Mouse (Mus musculus) myocyte (in vitro differentiated cells): ENCODE measurements around the gene Ddr2. TPM values are rescaled to one million over a fixed set of nuclear protein-coding genes. Genes with fewer than 3 reads are reported as not detected.
"Not testable (repeated sequence)": the region's sequence is repeated elsewhere in the genome, so short reads cannot be mapped to it uniquely, and the experiment has no call there.

Source experiments
- H3K27me3 ChIP-seq: one replicate; pipeline ENCODE4 v1.6.1; 2011; ENCODE audit not compliant: control insufficient read depth, insufficient read depth, insufficient read length
- H3K36me3 ChIP-seq: one replicate; pipeline ENCODE4 v1.6.1; 2011; ENCODE audit not compliant: control insufficient read depth, insufficient read depth
- H3K4me2 ChIP-seq: one replicate; pipeline ENCODE4 v1.6.1; 2011; ENCODE audit warnings: low read depth, control low read depth
- H3K4me3 ChIP-seq: one replicate; pipeline ENCODE4 v1.5.1; 2011; ENCODE audit warnings: mild to moderate bottlenecking, control low read depth, moderate library complexity
- H3K79me2 ChIP-seq: one replicate; pipeline ENCODE4 v1.6.1; 2011; ENCODE audit not compliant: control insufficient read depth, insufficient read depth
- H3ac ChIP-seq: one replicate; pipeline ENCODE4 v1.6.1; 2011; ENCODE audit not compliant: control insufficient read depth, insufficient read length
- CEBPB ChIP-seq: IDR thresholded peaks from 2 replicates; pipeline ENCODE4 v1.6.1; 2011; ENCODE audit warnings: mild to moderate bottlenecking, moderate library complexity; ENCODE audit not compliant: poor library complexity, insufficient read depth, severe bottlenecking
- E2F4 ChIP-seq: IDR thresholded peaks from one replicate; pipeline ENCODE4 v1.6.1; 2011; ENCODE audit warnings: mild to moderate bottlenecking, control low read depth, moderate library complexity; ENCODE audit not compliant: insufficient read depth
- MAX ChIP-seq: IDR thresholded peaks from one replicate; pipeline ENCODE4 v1.6.1; 2011; ENCODE audit warnings: low read depth, mild to moderate bottlenecking, control low read depth
- MYOD1 ChIP-seq, 3 experiments: IDR thresholded peaks; one replicate each; pipeline ENCODE4 v1.6.1; 2011; ENCODE audit warnings: control low read depth in 2 of 3, low read depth in 2 of 3, mild to moderate bottlenecking in 2 of 3, moderate library complexity in 1 of 3; ENCODE audit not compliant: insufficient read length in 2 of 3, control insufficient read depth in 1 of 3
- MYOG ChIP-seq, 3 experiments: IDR thresholded peaks; one replicate each; pipeline ENCODE4 v1.6.1; 2011; ENCODE audit warnings: control low read depth in 2 of 3, low read depth in 2 of 3, mild to moderate bottlenecking in 2 of 3; ENCODE audit not compliant: insufficient read length in 2 of 3, control insufficient read depth in 1 of 3, insufficient read depth in 1 of 3
- POLR2A ChIP-seq: IDR thresholded peaks from one replicate; pipeline ENCODE4 v1.6.1; 2011; ENCODE audit warnings: low read depth, mild to moderate bottlenecking, control low read depth, moderate library complexity; ENCODE audit not compliant: insufficient read length
- POLR2AphosphoS2 ChIP-seq: IDR thresholded peaks from one replicate; pipeline ENCODE4 v1.6.1; 2011; ENCODE audit warnings: low read depth, control low read depth; ENCODE audit not compliant: insufficient read length
- REST ChIP-seq: IDR thresholded peaks from one replicate; pipeline ENCODE4 v1.6.1; 2011; ENCODE audit warnings: mild to moderate bottlenecking, control low read depth, moderate library complexity; ENCODE audit not compliant: insufficient read depth, insufficient read length
- SRF ChIP-seq: IDR thresholded peaks from one replicate; pipeline ENCODE4 v1.6.1; 2011; ENCODE audit warnings: low read depth; ENCODE audit not compliant: control insufficient read depth, insufficient read length
- TCF12 ChIP-seq: IDR thresholded peaks from one replicate; pipeline ENCODE4 v1.6.1; 2011; ENCODE audit warnings: mild to moderate bottlenecking, control low read depth; ENCODE audit not compliant: poor library complexity, insufficient read depth, severe bottlenecking
- TCF3 ChIP-seq: IDR thresholded peaks from one replicate; pipeline ENCODE4 v1.6.1; 2011; ENCODE audit warnings: low read depth, control low read depth; ENCODE audit not compliant: insufficient read length
- USF1 ChIP-seq: IDR thresholded peaks from one replicate; pipeline ENCODE4 v1.6.1; 2011; ENCODE audit warnings: low read depth, mild to moderate bottlenecking, control low read depth, moderate library complexity
- polyA plus RNA-seq: library from polyadenylated mRNA; unstranded; fragments of >200 nt; fragmentation: generic; extraction: Trizol; gene quantifications from one replicate; pipeline ENCODE4 v1.2.1, GENCODE M21; 2012; ENCODE audit warnings: missing spikeins

Gene Ddr2
- polyA plus RNA-seq, 1 experiment, result 33.8 TPM

DNA sequence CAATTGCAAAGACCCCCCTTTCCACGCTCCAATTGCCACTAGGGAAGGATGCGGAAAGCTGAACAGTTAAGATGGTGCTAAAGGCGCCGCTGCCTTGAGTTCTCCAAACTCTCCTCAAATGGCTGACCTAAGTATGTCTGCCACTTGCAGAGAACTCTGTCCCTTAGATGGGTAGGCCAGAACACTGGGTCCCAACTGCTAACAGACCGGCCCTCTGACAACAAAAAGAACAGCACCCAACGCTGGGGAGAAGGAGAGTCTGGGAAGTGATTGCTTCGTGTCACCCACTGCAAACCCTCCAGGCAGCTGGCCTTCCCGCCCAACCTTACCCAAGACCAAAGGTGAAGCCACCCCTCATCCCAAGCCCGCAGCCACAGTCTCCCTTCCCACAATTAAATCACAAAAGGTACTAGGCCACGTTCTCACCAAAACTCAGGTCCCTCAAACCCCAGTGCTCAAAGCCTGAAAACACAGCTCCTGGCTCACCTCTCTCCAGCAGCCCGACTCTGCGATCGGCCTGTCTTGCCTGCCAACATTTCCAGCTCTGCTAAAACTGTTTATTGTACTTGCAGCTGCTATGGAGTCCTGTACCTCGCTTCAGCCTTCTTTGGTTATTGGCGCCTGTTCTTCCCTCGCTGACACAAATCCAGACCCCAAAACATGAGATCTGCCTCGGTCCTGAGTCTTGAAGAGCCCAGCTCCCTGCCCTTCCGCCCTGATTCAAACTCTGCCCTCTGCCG is 616 bp downstream of the Ddr2 start:
- Histone ChIP-seq H3K36me3 (no peaks in the 10 kb centered on the region), H3K27me3 (no peaks in the 10 kb centered on the region), H3ac (peak overlapping the region; percentile 15), H3K4me2 (peak overlapping the region; percentile 90), H3K4me3 (peak overlapping the region; percentile 84), H3K79me2 (peaks cover 52% of the 10 kb centered on the region)
- TF ChIP-seq CEBPB (no peak), MAX (no peak), MYOG (IDR thresholded peaks at IDR 0.05; ENCODE audit: control insufficient read depth in 1 of 3, insufficient read depth in 1 of 3, insufficient read length in 2 of 3, low read depth in 2 of 3) (no peak), REST (no peak), POLR2AphosphoS2 (no peak), SRF (no peak), USF1 (no peak), POLR2A (no peak), E2F4 (no peak), TCF12 (no peak), MYOD1 (IDR thresholded peaks at IDR 0.05; ENCODE audit: control insufficient read depth in 1 of 3, insufficient read length in 2 of 3, low read depth in 2 of 3) (no peak), TCF3 (no peak)

DNA sequence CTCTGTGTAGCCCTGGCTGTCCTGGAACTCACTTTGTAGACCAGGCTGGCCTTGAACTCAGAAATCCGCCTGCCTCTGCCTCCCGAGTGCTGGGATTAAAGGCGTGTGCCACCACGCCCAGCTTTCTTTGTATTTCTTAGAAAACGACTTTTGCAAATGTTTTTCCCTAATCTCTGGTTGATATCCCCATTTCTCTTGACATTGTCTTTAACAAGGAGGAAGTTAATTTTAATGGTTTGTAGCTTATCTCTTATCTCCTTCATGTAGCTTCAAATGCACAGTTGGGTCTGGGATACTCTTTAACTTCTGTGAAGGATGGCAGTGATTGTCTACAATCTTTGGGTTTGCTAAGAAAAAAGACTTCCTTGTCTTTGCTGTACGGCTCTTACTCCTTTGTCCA is 7.7 kb downstream of the Ddr2 start:
- H3ac ChIP-seq, H3K4me2 ChIP-seq, H3K4me3 ChIP-seq, H3K36me3 ChIP-seq, H3K27me3 ChIP-seq: not testable (repeated sequence)
- H3K79me2 ChIP-seq, result peaks cover 88% of the 10 kb centered on the region

DNA sequence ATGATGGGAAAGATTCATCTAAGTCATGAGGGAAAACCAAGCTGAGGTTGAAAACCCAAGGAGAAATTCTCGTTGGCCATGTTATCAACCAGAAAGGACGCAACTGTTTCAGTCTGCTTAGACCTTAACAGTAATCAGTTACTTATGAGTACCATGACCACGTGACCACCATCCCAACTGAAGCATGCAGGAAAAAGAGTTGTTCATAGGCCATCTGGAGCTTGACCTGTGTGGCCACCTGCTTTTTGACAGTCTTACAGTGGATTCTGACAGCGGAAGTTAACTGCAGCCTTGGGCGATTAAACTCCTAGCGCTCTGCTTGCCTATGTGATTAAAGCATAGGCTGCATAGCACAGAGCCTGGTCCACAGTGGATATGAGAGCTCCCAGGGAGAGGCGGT is 23.9 kb downstream of the Ddr2 start:
- TF ChIP-seq MAX, result no peak
- no peak for TF ChIP-seq POLR2A
- TF ChIP-seq USF1, result no peak
- no peak for TF ChIP-seq MYOD1 (IDR thresholded peaks at IDR 0.05; ENCODE audit: control insufficient read depth in 1 of 3, insufficient read length in 2 of 3, low read depth in 2 of 3)
- no peak for TF ChIP-seq E2F4
- TF ChIP-seq POLR2AphosphoS2, result no peak
- TF ChIP-seq TCF3, result no peak
- no peak for TF ChIP-seq SRF
- TF ChIP-seq MYOG (IDR thresholded peaks at IDR 0.05; ENCODE audit: control insufficient read depth in 1 of 3, insufficient read depth in 1 of 3, insufficient read length in 2 of 3, low read depth in 2 of 3), result no peak
- TF ChIP-seq TCF12, result no peak
- TF ChIP-seq REST, result no peak
- TF ChIP-seq CEBPB, result no peak
- H3K4me2 ChIP-seq, result no peak overlapping the region

DNA sequence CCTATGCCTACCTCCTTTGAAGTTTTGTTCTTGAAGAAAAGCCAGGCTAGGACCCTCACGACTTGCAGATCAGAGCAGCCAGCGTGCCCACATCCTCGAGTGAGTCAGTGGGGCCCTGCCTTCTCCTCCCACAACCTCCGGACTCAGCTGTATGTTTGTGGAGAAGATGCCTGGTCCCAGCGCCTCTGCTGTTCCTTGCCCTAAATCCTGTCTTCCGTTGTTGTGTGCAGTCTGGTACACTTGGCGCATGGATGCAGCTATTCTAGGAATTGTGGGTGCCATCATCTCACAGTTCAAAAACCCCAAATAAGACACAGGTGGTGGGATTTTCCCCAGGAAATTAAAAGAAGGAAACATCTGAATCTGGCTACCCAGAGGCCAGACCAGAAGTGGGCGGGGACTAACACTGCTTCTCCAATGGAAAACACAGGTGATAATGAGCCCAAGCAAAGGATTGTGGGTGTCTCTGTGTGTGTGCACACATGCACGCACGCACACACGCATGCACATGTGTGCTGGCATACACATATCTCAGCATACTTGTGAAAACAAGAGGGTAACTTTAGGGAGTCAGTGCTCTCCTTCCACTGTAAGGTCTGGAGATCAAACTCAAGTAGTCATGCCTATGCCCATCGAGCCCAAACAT is 26.3 kb downstream of the Ddr2 start:
- TF ChIP-seq E2F4, result no peak
- TF ChIP-seq MYOG (IDR thresholded peaks at IDR 0.05; ENCODE audit: control insufficient read depth in 1 of 3, insufficient read depth in 1 of 3, insufficient read length in 2 of 3, low read depth in 2 of 3), result no peak
- TF ChIP-seq REST, result no peak
- no peak for TF ChIP-seq POLR2AphosphoS2
- no peak for TF ChIP-seq TCF12
- no peak for TF ChIP-seq TCF3
- TF ChIP-seq MYOD1 (IDR thresholded peaks at IDR 0.05; ENCODE audit: control insufficient read depth in 1 of 3, insufficient read length in 2 of 3, low read depth in 2 of 3), result no peak
- TF ChIP-seq CEBPB, result no peak
- no peak for TF ChIP-seq MAX
- TF ChIP-seq POLR2A, result no peak
- TF ChIP-seq SRF, result no peak
- no peak for TF ChIP-seq USF1
- Histone ChIP-seq H3K79me2 (peaks cover 69% of the 10 kb centered on the region), H3K4me3 (no peak overlapping the region), H3K27me3 (no peaks in the 10 kb centered on the region), H3K36me3 (peaks cover 18% of the 10 kb centered on the region), H3ac (no peak overlapping the region), H3K4me2 (no peak overlapping the region)

More for the DNA sequence above, 23.9 kb downstream of the Ddr2 start:
- Histone ChIP-seq H3ac (no peak overlapping the region), H3K79me2 (peaks cover 75% of the 10 kb centered on the region), H3K36me3 (peaks cover 11% of the 10 kb centered on the region), H3K27me3 (no peaks in the 10 kb centered on the region), H3K4me3 (no peak overlapping the region)

DNA sequence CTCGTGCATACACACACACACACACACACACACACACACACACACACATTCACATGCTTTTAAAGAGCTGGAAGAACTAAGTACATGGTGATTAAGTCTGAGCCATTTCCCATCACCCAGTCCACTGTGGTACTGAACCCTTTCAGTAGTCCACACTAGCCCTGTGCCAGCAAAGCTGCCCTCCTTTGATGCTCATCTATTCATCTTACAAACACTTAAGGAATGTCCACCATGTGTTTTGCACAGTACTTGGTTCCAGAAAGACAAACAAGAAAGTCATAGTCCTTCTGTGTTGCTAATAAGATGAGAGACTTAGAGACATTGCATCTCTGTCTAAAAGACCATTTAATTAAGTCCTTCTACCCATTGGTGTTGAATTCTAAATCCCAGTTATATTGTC is 29.7 kb downstream of the Ddr2 start:
- no peak overlapping the region for H3K4me2 ChIP-seq

More for the DNA sequence above, 29.7 kb downstream of the Ddr2 start:
- no peak overlapping the region for H3ac ChIP-seq
- peaks cover 10% of the 10 kb centered on the region for H3K36me3 ChIP-seq
- no peaks in the 10 kb centered on the region for H3K27me3 ChIP-seq
- no peak overlapping the region for H3K4me3 ChIP-seq
- H3K79me2 ChIP-seq, result peaks cover 65% of the 10 kb centered on the region
- TF ChIP-seq MAX (no peak), SRF (no peak), POLR2A (no peak), POLR2AphosphoS2 (no peak), USF1 (no peak)
